Mouse (Mus musculus) liver, embryonic 16.5 days (tissue): ENCODE measurements at regions not wholly inside any gene's neighbourhood (a gene's known extent, or its start where the extent isn't known, plus 50 kb on each side); places are given as distances from the start of the nearest gene placed in this dataset.

ENCODE experiments used
- ATAC-seq: fragments of 200-750 bp; cut with Nextera tagmentation; 2 replicates; pipeline ENCODE4 v1.8.0; 2017; ENCODE audit warnings: low read depth, mild to moderate bottlenecking, moderate number of reproducible peaks, moderate library complexity
- H3K27ac ChIP-seq: fragments of 300-500 bp; sonication (generic); 2 replicates; pipeline ENCODE4 v1.5.1; 2014; ENCODE audit warnings: mild to moderate bottlenecking, low read length
- H3K27me3 ChIP-seq: fragments of 300-500 bp; sonication (generic); 2 replicates; pipeline ENCODE4 v1.6.1; 2014; ENCODE audit warnings: low read depth, low read length, mixed read lengths; ENCODE audit not compliant: control insufficient read depth, insufficient read depth
- H3K36me3 ChIP-seq: fragments of 300-500 bp; sonication (generic); 2 replicates; pipeline ENCODE4 v1.6.1; 2014; ENCODE audit warnings: mild to moderate bottlenecking; ENCODE audit not compliant: control insufficient read depth, insufficient read depth
- H3K4me1 ChIP-seq: fragments of 300-500 bp; sonication (generic); 2 replicates; pipeline ENCODE4 v1.6.1; 2014; ENCODE audit warnings: low read depth, low read length, mixed read lengths; ENCODE audit not compliant: control insufficient read depth
- H3K4me2 ChIP-seq: fragments of 300-500 bp; sonication (generic); 2 replicates; pipeline ENCODE4 v1.6.1; 2014; ENCODE audit warnings: low read depth, low read length, mixed read lengths
- H3K4me3 ChIP-seq: fragments of 300-500 bp; sonication (generic); 2 replicates; pipeline ENCODE4 v1.5.1; 2014; ENCODE audit warnings: low read depth, mild to moderate bottlenecking, low read length
- H3K9ac ChIP-seq: fragments of 300-500 bp; sonication (generic); 2 replicates; pipeline ENCODE4 v1.6.1; 2014; ENCODE audit warnings: low read depth, low read length
- H3K9me3 ChIP-seq: fragments of 300-500 bp; sonication (generic); replicated peaks from 2 replicates; pipeline ENCODE4 v1.6.1; 2016; ENCODE audit warnings: low read length; ENCODE audit not compliant: control insufficient read depth
- WGBS: fragments of 180-500 bp; shearing (Covaris S2); extraction: QIAGEN DNeasy Blood & Tissue Kit; methylation state at CpG from one replicate; pipeline ENCODE4 v1.1.7; 2014; ENCODE audit not compliant: insufficient replicate concordance; 5-methylcytosine and 5-hydroxymethylcytosine counted together

GRCm38 (mm10) chr11:63793732-63794503, 128.2 kb downstream of the Hs3st3b1 start:
- Histone ChIP-seq H3K36me3 (no peaks in the 10 kb centered on the region), H3K4me2 (no peak overlapping the region), H3K9ac (no peak overlapping the region), H3K9me3 (no peaks in the 10 kb centered on the region), H3K4me1 (no peaks in the 10 kb centered on the region), H3K4me3 (no peak overlapping the region), H3K27ac (no peak overlapping the region), H3K27me3 (no peaks in the 10 kb centered on the region)
- 58% methylated on average over 8 of the region's 8 CpGs for WGBS
- no peak for ATAC-seq

GRCm38 (mm10) chr11:63812146-63812545, 109.9 kb downstream of the Hs3st3b1 start:
- H3K9ac ChIP-seq = no peak overlapping the region
- no peak overlapping the region for H3K4me3 ChIP-seq
- H3K36me3 ChIP-seq = no peaks in the 10 kb centered on the region
- no peaks in the 10 kb centered on the region for H3K4me1 ChIP-seq
- no peak for ATAC-seq
- no peaks in the 10 kb centered on the region for H3K27me3 ChIP-seq
- 72% methylated on average over 5 of the region's 5 CpGs for WGBS
- no peak overlapping the region for H3K27ac ChIP-seq
- no peak overlapping the region for H3K4me2 ChIP-seq
- no peaks in the 10 kb centered on the region for H3K9me3 ChIP-seq

DNA sequence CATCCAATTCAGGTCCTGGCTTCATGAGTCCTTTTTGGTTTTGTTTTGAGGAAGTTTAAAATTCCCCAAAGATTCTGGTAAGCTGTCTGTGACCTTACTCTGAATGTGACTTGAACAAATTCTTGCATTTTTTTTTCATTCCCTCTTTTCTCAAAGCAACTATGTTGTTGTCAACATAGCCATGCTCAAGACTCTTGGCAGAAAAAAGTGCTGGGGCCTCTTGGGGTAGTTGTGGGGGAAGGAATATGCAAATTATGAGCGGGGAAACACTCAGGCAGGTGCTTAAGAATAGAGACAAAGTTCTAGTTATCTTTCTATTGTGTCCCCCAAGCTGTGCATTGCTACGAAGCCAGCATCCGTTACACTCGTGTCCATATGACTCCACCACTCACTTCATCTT, 99.2 kb downstream of the Hs3st3b1 start:
- H3K36me3 ChIP-seq = no peaks in the 10 kb centered on the region

DNA sequence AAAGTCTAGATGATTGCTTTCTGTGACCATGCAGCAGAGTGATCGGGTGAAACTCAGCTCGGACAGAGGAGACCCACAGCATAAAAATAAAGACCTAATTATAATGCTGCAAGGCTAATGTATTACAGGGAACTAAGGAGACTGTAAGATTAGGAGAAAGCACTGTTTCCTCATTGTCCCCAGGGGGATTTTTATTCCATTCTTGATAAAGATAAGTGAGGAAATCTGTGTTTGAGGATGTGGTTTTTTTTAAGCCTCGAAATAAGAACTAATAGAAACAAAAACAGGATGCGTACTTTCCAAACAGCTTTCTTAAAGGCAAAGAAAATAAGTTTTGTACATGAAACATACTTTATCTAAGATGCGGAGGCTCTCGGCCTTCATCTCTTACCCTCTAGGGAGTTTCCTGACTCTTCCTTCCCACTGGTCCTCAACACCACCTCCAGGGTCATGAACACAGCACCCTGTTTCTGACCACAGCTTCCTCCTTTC, 94.8 kb downstream of the Hs3st3b1 start:
- Histone ChIP-seq H3K27me3 (no peaks in the 10 kb centered on the region), H3K27ac (no peak overlapping the region), H3K9me3 (no peaks in the 10 kb centered on the region), H3K36me3 (no peaks in the 10 kb centered on the region), H3K4me1 (no peaks in the 10 kb centered on the region), H3K9ac (no peak overlapping the region), H3K4me3 (no peak overlapping the region), H3K4me2 (no peak overlapping the region)
- 55% methylated on average over 6 of the region's 6 CpGs for WGBS
- ATAC-seq = no peak

More for the DNA sequence above, 99.2 kb downstream of the Hs3st3b1 start:
- no peaks in the 10 kb centered on the region for H3K9me3 ChIP-seq
- WGBS = 58% methylated on average over 4 of the region's 4 CpGs
- H3K27me3 ChIP-seq = no peaks in the 10 kb centered on the region
- no peak overlapping the region for H3K4me2 ChIP-seq
- no peak overlapping the region for H3K4me3 ChIP-seq
- H3K9ac ChIP-seq = no peak overlapping the region
- no peak for ATAC-seq
- no peaks in the 10 kb centered on the region for H3K4me1 ChIP-seq
- H3K27ac ChIP-seq = no peak overlapping the region

- Histone ChIP-seq H3K4me2 (no peak overlapping the region), H3K9me3 (no peaks in the 10 kb centered on the region), H3K27ac (no peak overlapping the region), H3K4me3 (no peak overlapping the region), H3K27me3 (no peaks in the 10 kb centered on the region), H3K4me1 (no peaks in the 10 kb centered on the region), H3K9ac (no peak overlapping the region), H3K36me3 (no peaks in the 10 kb centered on the region)
- no peak for ATAC-seq
- WGBS = 69% methylated on average over 3 of the region's 3 CpGs
These were observed 88.6 kb downstream of the Hs3st3b1 start for GRCm38 (mm10) chr11:63833480-63833879.

DNA sequence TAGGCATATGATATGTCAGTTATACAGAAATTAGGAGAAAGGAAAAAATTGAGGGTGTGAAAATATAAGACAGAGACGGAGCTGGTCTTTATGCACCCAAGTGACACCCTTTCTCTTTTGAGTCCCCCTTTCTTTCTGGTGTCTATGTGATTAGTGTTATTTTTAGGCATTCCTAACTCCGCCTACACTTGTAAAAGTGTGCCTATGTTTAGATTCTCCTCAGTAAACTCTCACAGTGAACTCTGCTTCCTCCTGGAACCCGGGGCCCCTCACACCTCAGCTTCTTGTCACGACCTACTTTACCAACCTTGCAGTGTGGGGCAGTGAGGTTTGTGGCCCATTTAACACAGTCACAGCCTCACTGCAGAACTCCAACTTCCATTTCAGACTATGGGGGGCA, 88.0 kb downstream of the Hs3st3b1 start:
- no peaks in the 10 kb centered on the region for H3K27me3 ChIP-seq
- no peak for ATAC-seq

DNA sequence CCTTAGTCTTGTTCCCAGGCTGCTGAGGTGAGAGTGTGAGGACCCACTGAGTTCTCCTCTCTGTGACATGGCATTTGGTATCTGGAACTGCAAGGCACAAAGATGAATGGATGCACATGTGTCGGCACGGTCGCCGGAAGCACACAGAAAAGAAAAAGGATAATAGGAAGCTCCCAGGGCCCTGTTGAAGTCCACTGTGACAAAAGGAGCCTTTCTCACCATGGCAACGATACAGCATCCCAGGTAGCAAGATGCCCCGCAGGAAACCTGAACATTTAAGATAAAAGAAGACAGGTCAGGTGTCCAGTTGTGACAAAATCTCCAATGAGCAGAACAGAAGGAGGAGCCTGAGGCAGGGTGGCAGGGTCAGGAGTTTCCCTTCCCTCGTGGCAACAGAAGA, 87.5 kb downstream of the Hs3st3b1 start:
- no peak overlapping the region for H3K4me2 ChIP-seq
- no peaks in the 10 kb centered on the region for H3K27me3 ChIP-seq
- no peak overlapping the region for H3K27ac ChIP-seq
- H3K9me3 ChIP-seq = no peaks in the 10 kb centered on the region
- no peak overlapping the region for H3K9ac ChIP-seq
- H3K4me3 ChIP-seq = no peak overlapping the region
- ATAC-seq = no peak
- 56% methylated on average over 7 of the region's 7 CpGs for WGBS
- no peaks in the 10 kb centered on the region for H3K36me3 ChIP-seq
- no peaks in the 10 kb centered on the region for H3K4me1 ChIP-seq

More for the DNA sequence above, 88.0 kb downstream of the Hs3st3b1 start:
- no peak overlapping the region for H3K4me2 ChIP-seq
- H3K36me3 ChIP-seq = no peaks in the 10 kb centered on the region
- no peak overlapping the region for H3K4me3 ChIP-seq
- 40% methylated on average over 4 of the region's 4 CpGs for WGBS
- H3K27ac ChIP-seq = no peak overlapping the region
- no peaks in the 10 kb centered on the region for H3K4me1 ChIP-seq
- H3K9ac ChIP-seq = no peak overlapping the region
- no peaks in the 10 kb centered on the region for H3K9me3 ChIP-seq
